Mouse (Mus musculus): Measurements from ENCODE around the gene Cyp27b1. TPM values are rescaled to one million over a fixed set of nuclear protein-coding genes. Genes with fewer than 3 reads are reported as not detected.
A peak's percentile ranks its signal among the peaks of the same experiment; 100 is the strongest.

Gene Cyp27b1
- total RNA-seq, 2 experiments from 2014 or later = 0.11 TPM; not detected in 1

DNA sequence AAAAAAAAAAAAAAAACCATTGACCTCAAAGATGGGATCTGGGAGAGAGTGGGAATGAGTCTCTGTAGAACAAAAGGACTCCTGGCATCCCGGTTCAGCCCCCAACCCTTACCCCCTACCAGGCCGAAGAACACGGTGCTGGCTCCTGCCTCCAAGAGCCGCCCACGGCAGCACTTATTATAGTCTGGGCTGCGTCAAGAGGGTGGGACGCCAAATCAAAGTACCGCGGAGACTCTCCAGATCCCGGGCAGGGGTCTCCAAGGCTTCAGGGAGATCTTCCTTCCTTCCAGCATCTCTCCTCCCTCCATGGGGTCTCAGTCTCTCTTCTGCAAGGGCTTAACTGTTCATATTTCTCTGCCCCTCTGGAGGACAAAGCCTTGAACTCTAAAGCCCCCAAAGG, 29.5 kb downstream of the Cyp27b1 start:
- TF ChIP-seq CTCF (IDR thresholded peaks at IDR 0.05) = no peak
- DNase-seq = no peak
- Histone ChIP-seq H3K27ac (no peak overlapping the region), H3K4me3 (no peak overlapping the region)
- intact Hi-C loops (cut with DNase I) = loop anchor here (10.0 kb wide), 1 partner anchor 597 kb away; no protein-coding TSS in a partner anchor

DNA sequence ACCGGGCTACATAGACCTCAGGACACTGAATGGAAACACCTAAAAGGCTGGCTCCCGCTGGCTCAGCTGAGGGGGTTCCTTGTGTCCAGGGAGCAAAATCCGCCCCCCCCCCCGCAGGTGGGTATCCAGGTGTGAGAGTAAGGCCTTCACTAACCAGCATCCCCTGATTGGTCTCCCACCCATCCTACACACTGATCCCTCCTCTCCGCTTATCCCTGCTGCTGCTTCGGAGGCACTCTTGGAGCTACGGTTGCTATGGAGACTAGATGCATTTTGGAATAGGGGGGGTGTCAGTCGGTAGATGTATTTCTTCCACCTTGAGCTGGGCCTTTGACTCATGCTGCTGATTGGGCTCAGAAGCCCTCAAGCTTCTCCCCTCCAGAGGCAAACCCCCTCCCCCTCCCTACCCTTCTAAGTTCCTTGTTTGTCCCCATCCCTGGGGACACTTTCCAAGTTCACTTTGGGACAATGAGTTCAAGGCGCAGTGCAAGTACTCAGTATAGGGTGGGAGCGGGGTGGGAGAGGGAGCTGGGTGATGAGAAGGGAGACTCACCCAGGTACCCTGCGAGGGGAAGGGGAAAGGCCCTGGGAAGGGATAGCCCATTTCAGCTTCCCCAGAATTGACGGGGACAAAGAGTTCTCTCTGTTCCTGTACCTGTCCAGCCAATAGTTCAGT, 30.1 kb downstream of the Cyp27b1 start:
- Histone ChIP-seq H3K4me3 (peak overlapping the region; percentile 71), H3K27ac (peak overlapping the region; percentile 41; the same call in 1 of the 2 replicates)
- no peak for TF ChIP-seq CTCF (IDR thresholded peaks at IDR 0.05)
- intact Hi-C loops (cut with DNase I) = loop anchor here (10.0 kb wide), 1 partner anchor 597 kb away; no protein-coding TSS in a partner anchor
- no peak for DNase-seq

DNA sequence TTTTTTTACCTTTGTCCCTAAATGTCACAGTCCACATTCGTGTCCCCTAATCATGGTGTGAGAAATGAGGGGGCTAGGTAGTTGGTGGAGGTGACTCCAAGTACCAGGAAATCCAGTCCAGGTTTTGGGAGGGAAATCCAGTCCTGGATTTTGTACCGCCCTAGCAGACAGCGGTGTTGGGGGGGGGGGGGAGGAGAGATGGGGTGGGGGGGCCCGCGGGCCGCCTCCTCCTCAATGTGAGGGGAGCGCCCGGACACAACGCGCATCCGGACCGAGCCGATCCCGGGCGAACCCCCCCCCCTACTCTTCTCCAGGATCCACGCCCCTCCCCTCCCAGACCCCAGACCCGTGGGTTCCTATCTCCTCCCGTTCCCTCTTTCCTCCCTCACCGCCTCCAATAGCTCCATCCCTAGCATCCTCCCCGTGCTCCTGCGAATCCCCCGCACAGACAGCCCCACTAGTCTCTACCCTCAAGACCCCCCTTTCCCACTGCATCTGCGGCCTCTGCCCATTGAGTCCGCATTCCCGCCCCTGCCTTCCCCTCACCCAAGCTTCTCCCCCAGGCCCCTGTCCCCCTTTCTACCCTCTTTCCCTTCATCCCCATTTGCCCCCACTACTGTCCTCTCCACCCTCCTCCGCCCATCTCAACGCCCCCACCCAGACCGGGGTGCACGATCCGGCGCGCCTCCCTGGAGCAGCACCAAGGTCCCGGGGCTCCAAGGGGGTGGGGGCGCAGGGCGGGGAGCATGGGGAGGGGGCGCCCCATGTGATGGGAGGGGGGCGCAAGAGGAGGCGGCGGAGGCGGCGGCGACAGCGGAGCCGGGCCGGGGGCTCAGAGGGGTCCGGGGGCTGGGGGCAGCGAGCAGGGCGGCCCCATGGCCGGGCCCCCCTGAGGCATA, 30.9 kb downstream of the Cyp27b1 start:
- peak overlapping the region; percentile 58 for H3K27ac ChIP-seq
- peak overlapping the region; percentile 71 for H3K4me3 ChIP-seq
- intact Hi-C loops (cut with DNase I) = loop anchor here (10.0 kb wide), 1 partner anchor 596 kb away; no protein-coding TSS in a partner anchor
- TF ChIP-seq CTCF (IDR thresholded peaks at IDR 0.05) = no peak
- no peak for DNase-seq

DNA sequence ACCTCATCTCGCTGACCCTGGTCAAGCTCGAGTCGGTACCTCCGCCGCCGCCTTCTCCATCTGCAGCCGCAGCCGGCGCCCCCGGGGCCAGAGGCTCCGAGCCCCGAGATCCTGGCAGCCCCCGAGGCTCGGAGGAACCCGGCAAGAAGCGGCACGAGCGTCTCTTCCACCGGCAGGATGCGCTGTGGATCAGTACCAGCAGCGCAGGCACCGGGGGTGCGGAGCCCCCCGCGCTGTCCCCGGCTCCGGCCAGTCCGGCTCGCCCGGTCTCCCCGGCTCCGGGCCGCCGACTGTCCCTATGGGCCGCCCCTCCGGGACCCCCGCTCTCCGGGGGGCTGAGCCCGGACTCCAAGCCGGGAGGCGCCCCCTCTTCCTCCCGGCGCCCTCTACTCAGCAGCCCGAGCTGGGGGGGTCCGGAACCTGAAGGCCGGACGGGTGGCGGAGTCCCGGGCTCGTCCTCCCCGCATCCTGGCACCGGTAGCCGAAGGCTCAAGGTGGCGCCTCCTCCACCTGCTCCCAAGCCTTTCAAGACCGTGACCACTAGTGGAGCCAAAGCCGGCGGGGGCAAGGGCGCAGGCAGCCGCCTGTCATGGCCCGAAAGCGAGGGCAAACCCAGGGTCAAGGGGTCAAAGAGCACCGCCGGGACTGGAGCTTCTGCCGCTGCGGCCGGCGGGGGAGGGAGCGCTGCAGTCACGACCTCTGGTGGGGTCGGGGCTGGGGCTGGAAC, 31.8 kb downstream of the Cyp27b1 start:
- Histone ChIP-seq H3K4me3 (peak overlapping the region; percentile 71), H3K27ac (peak overlapping the region; percentile 58)
- intact Hi-C loops (cut with DNase I) = loop anchor here (10.0 kb wide), 1 partner anchor 595 kb away; no protein-coding TSS in a partner anchor
- DNase-seq = no peak
- TF ChIP-seq CTCF (IDR thresholded peaks at IDR 0.05) = peak; percentile 46

DNA sequence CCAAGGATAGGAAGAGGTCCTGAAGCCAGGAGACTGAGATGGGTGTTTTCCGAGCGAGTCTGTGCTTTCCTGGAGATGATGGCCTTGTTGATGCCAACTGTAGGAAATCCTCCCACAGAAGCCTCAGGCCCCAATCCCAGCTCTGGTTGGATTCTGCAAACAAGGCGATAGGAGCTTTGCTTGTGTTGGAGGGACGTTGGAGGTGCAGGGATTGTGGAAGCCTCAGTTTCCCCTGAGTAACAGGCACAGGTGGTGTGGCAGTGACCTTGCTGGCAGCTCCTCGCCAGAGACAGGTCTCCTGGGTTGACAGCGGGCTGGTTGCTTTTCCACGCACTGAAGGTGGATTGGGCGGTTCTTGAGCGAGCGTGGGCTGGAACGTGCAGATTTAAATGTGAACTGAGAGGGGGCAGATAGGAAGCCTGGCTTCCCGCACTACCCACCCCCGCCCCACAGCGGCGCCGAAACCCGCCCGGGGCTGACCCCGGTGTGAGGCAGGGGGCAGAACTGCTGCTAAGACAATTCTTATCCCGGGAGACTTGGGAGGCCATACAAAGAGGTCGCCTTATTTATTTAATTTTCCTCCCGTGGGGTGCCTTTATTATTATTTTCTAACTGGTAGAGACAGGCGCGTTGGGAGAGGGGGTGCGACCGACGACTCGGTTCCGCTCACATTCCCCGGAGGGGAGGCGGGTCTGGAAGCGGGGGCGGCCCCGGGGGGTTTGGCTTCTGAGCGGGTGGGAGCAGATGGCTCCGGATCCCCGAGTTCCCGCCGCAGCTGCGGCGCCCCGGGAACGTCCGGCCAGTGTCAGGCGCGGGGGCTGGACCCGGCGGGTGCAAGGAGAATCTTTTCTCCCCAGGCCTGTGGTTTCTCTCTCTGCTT, 33.1 kb downstream of the Cyp27b1 start:
- Histone ChIP-seq H3K4me3 (peak overlapping the region; percentile 71), H3K27ac (peak overlapping the region; percentile 58)
- intact Hi-C loops (cut with DNase I) = no loop called here
- TF ChIP-seq CTCF (IDR thresholded peaks at IDR 0.05) = no peak
- peak; percentile 65 for DNase-seq

DNA sequence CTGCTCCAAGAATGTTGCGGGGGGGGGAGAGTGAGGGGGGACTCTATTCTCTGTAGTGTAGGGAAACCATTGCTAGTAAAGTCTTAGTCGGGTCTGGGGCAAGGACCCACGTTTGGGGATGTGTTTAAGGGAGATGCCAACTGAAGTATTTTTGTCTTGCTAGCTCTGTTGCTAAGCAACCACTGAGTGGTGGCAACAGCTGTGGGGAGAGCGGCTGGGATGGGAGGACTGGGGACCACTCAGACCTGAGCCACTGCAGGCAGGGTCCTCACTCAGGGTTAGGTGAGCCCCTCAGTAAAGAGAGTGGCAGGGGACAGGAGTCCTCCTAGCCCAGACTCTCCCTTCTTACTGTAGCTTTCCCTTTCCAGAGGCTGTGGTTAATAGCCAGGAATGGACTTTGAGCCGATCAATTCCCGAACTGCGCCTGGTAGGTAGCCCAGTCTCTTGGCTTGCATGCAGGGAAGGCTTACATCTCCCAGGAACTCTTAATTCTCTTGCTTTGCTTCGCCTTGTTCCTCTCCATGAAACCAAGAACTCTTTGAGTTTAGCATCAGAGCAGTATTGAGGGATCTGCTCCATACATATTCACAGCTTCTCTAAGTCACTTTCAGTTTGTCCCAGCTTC, 34.1 kb downstream of the Cyp27b1 start:
- intact Hi-C loops (cut with DNase I) = no loop called here
- no peak for TF ChIP-seq CTCF (IDR thresholded peaks at IDR 0.05)
- DNase-seq = peak; percentile 32
- H3K27ac ChIP-seq = peak overlapping the region; percentile 58
- H3K4me3 ChIP-seq = peak overlapping the region; percentile 71

DNA sequence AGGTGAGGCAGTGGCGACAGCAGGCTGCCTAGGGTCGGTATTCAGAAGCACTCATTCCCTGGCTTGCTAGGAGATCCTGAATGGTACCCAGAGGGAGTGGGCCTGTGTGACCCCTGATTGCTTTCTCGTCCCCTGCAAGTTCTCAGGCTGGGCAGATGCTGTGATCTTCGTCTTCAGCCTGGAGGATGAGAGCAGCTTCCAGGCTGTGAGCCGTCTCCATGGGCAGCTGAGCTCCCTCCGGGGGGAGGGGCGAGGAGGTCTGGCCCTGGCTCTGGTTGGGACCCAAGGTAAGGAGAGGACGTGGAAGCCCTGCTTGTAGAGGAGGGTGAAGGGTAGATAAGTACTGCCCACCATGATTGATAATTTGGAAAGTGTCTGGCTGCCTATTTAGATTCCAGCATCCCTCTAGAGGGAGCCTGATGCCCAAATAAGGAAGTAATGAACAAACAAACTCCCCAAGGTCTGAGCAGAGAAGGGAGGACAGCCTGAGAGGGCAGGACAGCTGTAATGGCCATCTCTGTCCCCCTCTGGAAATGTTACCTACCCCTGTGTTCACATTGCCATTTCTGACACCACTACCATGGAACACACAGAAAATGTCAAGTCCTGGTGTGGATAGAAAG, 35.4 kb downstream of the Cyp27b1 start:
- intact Hi-C loops (cut with DNase I) = no loop called here
- H3K4me3 ChIP-seq = no peak overlapping the region
- peak overlapping the region; percentile 31; the same call in 1 of the 2 replicates for H3K27ac ChIP-seq
- TF ChIP-seq CTCF (IDR thresholded peaks at IDR 0.05) = no peak
- DNase-seq = peak; percentile 13

DNA sequence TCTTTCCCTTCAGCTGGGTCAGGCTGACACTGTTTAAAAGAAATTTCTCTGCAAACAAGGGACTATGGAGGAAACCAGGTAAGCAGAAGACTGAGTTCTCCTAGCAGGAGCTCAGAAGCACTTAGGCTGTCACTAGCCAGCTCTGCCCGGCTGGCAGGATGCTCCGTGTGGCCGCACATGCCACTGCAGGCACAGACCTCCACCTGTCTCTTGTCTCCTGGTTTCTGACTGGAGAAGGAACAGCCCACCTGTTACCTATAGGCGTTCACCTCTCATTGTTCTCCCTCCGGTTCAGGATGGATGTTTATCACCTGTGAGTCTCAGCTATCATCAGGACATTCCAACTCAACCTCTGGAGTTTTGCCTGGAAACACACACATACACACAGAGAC, 35.9 kb downstream of the Cyp27b1 start:
- no peak for TF ChIP-seq CTCF (IDR thresholded peaks at IDR 0.05)
- Histone ChIP-seq H3K27ac (no peak overlapping the region; the same call in 1 of the 2 replicates), H3K4me3 (no peak overlapping the region)
- DNase-seq = peak; percentile 13
- intact Hi-C loops (cut with DNase I) = no loop called here

DNA sequence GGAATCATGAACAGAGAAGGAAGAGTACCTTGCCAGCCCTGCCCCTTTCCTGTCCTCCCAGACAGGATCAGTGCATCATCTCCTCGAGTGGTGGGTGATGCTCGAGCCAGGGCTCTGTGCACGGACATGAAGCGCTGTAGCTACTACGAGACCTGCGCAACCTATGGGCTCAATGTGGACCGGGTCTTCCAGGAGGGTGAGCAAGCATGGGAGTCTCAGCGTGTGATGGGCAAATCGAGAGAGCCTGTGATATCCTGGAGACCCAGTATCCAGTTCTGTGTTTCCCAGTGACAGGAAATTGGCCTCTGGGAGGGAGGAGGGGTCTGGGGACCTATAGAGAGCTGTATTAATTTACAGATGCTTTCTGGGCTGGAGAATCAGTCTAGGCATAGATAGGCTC, 37.0 kb downstream of the Cyp27b1 start:
- H3K4me3 ChIP-seq = no peak overlapping the region
- DNase-seq = peak; percentile 16
- intact Hi-C loops (cut with DNase I) = no loop called here
- no peak for TF ChIP-seq CTCF (IDR thresholded peaks at IDR 0.05)
- no peak overlapping the region for H3K27ac ChIP-seq

DNA sequence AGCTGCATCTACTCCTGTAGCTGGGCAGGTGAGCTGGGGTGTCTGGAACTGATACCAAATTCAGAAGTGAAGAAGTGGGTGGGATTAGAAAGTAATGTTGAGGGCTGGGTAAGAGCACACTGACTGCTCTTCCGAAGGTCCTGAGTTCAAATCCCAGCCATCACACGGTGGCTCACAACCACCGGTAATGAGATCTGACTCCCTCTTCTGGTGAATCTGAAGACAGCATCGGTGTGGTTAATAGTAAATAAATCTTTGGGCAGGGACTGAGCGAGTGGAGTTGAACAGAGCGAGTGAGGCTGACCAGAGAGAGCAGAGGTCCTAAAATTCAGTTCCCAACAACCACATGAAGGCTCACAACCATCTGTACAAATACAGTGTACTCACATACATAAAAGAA, 37.6 kb downstream of the Cyp27b1 start:
- H3K27ac ChIP-seq = no peak overlapping the region
- intact Hi-C loops (cut with DNase I) = no loop called here
- no peak for TF ChIP-seq CTCF (IDR thresholded peaks at IDR 0.05)
- H3K4me3 ChIP-seq = no peak overlapping the region
- no peak for DNase-seq
